Mouse (Mus musculus) heart, postnatal 10 days (tissue): ENCODE data around the gene Gna15. TPM values are rescaled to one million over a fixed set of nuclear protein-coding genes. Genes with fewer than 3 reads are reported as not detected.

Experiments
- DNase-seq, 2 experiments: peaks; one replicate each; pipeline ENCODE4 v3.0.0; 2021
- intact Hi-C: fragments of 180-260 bp; cut with DNase I; formaldehyde crosslinking; loops from one replicate; pipeline ENCODE4 v1.15.1; 2025
- total RNA-seq, 2 experiments: library from RNA; stranded (reverse); gene quantifications; 2 replicates each; pipeline ENCODE4 v1.2.3; 2021

Gene Gna15
- total RNA-seq, 2 experiments from 2014 or later: 0.60 to 0.74 TPM

DNA sequence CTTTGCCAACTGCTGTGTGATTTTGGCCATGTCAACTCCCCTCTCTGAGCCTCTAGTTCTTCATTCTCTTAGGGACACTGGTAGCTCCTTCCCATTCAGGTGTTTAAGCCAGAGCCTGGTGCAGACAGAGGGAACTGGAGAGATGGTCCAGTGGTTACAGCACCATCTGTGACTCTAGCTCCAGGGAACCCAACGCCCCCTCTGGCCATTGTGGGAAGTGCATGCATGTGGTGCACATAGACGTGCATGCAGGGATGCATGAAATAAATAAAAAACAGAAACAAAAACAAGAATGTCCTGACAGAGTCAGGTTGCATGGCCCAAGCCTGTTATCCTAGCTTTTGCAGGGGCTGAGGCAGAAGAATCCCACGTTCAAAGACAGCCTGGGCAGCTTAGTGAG, 32.3 kb upstream of the Gna15 start:
- intact Hi-C loops: loop anchor here (10.0 kb wide), 1 partner anchor 49 kb away; the partner anchor contains the start of genes BC025920 and Tle6
- DNase-seq: no peak

DNA sequence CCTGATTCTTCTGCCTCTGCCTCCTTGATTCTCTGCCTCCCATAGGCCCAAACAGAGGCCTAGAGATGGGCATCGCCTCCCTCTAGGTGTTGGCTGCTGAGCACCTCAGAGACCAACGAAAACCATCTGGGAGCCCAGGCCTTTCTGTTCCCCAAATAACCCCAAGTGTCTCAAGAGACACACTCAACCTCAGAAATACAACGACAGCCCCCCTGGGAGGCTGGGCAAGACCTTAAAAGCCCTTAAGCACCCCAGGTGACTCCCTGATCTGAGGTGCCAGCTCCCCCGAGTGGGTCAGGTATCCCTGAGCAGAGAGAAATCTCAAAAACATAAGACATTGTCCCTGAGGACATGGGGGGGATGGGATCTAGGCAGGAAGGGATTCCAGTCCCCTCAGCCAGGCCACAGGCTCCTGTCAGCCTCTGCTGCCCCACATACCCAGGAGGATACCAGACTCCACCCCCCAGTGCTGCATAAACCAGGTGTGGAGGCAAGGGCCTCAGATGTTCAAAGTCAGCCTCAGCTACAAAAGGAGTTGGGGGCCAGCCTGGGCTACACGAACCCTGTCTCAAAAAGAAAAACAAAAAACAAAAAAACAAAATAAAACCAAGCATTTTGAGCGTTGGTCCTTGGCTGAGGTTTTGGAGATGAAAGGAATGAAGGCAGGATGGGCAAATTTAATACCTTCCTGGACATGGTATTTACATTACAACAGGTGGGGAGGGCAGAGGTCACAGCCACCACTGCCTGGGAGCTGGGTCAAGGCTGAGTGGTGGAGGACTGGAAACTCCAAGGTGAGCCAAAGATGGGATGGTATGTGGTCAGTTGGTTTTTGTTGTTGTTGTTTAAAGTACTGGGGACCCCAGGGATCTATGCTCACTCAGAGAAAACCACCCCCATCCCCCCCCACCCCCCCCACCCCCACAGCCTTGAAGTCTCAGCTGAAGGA, 30.1 kb upstream of the Gna15 start:
- intact Hi-C loops: loop anchor here (10.0 kb wide), 1 partner anchor 51 kb away; the partner anchor contains the start of genes BC025920 and Tle6
- DNase-seq: no peak

DNA sequence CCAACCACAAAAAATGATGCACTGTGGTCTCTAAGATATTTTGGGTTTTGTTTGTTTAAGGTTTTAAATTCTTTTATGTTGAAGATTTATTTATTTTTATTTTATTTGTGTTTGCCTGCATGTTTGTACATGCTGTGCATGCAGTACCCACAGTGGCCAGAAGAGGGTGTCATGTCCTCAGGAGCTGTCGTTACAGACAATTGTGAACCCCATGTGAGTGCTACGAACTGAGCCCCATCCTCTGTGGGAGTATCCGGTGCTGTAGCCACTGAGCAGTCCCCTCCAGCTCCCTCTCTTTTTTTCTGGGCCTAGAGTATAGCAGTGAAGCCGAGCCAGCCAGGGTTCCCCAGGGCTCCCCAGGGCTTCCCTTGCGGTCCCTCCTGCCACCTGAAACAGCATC, 29.2 kb upstream of the Gna15 start:
- peak in 1 of 2 experiments; percentile 49 for DNase-seq
- intact Hi-C loops: loop anchor here (10.0 kb wide), 1 partner anchor 52 kb away; the partner anchor contains the start of genes BC025920 and Tle6

DNA sequence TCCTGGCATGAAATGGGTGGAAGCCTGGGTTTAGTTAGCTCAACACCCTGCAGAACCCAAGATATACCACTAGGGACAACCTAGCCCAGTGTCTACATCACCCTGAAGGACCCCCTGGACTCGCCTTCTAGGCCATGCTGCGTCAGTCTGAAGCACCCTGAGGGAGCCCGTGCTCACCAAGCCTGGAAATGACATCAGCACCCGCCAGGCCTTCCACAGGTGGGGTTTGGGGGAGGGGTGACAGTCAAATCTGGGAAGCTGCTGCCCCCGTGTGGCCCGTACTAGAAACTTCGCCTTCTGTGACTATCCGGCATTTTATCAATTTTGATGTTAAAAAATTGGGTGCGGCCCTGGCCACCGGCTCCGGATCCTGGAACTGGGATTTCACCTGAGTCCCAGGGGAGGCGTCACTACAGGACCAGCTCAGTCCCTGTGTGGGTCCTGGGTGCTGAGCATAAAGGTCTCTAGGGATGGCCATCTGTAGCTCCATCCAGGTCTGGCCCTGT, 27.6 kb upstream of the Gna15 start:
- peak; percentile 90 to 93 for DNase-seq
- intact Hi-C loops: loop anchor here (1.0 to 10.0 kb wide), 3 partner anchors 33 to 53 kb away; partner anchors contain the start of genes BC025920 and Tle6

DNA sequence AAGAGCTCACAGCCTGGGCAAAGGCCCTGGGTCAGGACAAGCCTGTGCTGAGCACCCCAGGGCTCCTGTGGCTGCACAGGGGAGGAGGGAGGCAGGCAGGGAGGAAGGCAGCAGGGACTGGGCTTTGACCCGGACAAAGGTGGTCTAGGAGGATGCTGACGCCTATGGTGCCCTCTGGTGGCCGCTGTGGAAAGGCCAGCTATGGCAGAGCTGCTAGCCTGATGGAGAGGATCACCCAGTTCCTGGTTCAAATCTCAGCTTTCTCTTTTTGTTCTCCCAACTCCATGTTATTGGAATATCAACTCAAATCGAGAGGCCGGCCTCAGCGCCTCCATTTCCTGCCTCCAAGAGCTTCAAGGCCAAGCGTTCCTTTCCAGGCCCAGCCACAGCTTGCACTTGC, 26.2 kb upstream of the Gna15 start:
- peak; percentile 65 to 78 for DNase-seq
- intact Hi-C loops: loop anchor here (2.0 to 10.0 kb wide), 2 partner anchors 31 to 55 kb away; partner anchors contain the start of genes BC025920 and Tle6

DNA sequence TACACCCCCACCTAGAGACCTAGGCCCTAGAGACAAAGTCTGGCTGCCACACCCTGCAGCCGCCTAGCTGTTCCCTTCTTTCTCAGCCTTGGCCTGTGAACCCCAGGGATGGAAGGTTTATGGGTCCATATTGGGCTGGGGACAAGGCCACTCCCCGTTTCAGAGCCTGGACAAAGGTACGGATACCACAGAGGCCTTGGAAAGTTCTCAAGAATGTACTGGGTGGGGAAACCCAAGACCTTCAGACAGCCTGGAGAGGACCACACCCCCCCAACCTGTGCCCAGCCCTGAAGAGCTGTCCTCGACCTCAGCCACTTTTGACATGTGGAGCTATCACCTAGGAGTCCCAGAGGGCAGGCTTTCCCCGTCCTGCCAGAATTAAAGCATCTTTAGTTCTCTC, 24.9 kb upstream of the Gna15 start:
- no peak for DNase-seq
- intact Hi-C loops: no loop called here

DNA sequence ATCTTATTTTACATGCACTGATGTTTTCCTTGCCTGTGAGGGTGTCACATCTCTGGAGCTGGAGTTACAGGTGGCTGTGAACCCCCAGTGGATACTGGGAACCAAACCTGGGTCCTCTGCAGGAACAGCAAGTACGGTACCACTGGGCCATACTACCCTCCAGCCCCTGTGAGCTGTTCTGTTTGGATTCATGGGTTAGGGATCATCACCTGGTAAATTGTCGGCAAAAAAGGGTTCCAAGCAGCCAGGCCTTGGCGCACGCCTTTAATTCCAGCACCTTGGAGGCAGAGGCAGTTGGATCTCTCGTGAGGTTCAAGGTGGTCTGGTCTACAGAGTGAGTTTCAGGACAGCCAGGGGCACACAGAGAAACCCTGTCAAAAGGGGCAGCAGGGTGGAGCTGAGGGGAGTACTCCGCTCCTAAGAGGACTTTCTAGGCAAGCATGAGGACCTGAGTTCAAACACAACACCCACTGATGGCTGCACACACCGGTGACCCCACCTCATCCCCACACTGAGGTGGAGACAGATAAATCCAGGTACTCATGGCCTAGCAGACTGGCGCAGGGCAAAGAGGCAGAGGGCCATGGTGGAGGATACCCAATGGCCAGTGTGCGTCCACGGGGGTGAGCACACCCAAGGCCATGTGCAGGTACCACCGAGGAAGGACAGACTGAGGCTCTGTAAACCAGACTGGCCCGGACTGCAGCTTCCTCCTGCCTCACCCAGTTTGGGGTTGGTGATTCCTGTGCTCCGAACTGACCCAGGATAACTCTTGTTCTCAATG, 23.0 kb upstream of the Gna15 start:
- no peak for DNase-seq
- intact Hi-C loops: no loop called here

DNA sequence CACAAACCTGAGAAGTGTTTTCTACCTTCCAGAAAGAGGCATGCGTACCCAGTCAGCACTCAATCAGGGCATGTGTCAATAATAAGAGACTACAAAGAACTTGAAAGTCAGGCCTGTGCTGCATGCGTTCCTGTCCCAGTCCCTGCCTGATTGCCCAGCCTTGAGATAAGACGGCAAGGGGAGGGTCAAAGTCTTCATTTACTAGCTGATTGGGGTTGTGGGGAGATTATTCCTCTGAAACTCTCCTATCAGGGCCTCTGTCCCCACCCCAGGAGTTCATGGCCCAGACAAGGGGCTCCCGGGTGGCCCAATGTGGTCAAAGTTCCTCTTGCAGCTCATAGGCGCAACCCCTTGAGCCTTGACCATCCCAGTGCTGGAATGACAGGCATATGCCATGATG, 22.3 kb upstream of the Gna15 start:
- no peak for DNase-seq
- intact Hi-C loops: no loop called here

DNA sequence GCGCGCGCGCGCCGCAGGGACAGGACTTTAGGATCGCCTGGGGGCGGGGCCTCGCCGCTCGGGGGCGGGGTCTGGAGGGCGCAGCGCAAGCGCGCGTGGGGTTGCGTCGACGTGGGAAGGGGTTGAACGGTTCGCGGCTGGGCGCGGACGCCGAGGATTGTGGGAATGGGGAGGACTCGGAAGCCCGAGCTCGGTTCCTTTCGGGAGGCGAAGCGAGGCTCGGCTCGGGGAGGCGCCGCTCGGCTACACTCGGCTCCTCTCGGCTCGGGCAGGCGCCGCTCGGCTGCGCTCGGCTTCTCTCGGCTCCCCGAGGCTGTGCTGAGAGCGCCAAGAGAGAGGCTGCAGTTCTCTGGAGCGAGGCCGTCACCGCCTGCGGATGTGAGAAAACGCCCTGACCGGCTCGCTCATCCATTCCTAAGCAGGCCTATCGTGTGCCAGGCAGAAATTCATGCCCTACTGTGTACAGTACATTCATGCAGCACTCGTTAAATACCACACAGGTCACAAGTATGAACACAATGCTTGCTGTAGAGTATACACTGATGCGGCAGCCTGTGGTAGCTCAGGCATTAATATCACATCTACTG, 21.2 kb upstream of the Gna15 start, which contains the start of gene Gna11:
Gene Gna11, minus strand, starts transcription at position 30 of the 587 bp plus-strand sequence.
- peak; percentile 100 for DNase-seq
- intact Hi-C loops: no loop called here

DNA sequence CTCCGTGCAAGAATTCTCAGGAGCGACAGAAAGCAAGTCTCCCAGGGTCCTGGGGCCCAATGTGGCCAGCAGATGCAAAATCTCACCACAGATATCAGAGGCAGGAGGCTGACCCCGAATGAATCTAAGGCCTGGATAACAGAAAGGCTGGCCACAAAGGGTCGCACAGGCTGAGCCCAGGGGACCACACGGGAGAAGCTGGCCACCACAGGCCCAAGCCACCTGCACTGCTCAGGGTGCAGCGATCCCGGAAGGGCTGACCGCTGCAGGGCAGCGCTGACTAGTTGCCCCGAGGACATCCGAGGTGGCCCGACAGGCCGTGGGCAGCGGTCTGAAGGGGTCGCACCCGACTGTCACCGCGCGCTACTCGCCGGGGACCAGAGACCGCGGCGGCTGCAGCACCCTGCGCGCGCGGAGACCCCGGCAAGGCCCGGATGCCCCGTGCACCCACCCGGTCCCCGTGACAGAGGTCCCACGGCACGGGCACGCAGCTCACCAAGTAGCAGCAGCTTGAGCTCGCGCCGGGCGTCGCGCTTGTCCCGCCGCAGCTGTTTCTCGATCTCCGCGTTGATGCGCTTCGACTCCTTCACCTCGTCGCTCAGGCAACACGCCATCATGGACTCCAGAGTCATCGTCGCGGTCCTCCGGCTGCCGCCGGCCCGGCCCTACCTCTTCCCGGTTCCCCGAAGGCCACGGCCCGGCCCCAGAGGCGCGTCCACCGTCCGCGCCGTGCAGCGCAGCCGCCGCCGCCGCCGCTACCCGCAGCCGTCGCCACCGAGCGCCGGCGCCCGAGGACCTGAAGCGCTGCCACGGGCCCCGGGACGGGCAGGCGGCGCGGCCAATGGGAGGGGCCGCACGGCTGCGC, 20.5 kb upstream of the Gna15 start:
- DNase-seq: peak in 1 of 2 experiments; percentile 43
- intact Hi-C loops: loop anchor here (5.0 kb wide), 1 partner anchor 157 kb away; the partner anchor contains the start of gene Gm48552

DNA sequence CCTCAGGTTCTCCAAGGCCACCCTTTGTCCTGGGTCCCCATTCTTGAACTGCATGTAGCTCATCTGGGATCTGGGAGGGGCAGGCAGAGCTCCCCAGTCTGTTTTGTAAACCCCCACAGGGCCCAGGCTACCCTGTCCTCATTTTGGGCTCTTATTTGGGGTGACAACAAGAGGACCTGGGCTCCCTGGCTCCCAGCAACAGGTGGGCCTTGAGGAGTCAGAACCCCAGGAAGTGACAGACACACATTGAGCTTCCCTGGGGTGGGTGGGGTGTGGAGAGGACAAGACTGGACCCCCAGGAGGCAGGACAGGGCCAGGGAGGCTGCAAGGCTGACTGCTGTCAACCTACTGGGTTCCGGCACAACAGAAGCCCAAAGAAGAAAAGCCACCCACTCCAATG, 19.6 kb upstream of the Gna15 start:
- DNase-seq: no peak
- intact Hi-C loops: loop anchor here (5.0 kb wide), 1 partner anchor 156 kb away; the partner anchor contains the start of gene Gm48552

DNA sequence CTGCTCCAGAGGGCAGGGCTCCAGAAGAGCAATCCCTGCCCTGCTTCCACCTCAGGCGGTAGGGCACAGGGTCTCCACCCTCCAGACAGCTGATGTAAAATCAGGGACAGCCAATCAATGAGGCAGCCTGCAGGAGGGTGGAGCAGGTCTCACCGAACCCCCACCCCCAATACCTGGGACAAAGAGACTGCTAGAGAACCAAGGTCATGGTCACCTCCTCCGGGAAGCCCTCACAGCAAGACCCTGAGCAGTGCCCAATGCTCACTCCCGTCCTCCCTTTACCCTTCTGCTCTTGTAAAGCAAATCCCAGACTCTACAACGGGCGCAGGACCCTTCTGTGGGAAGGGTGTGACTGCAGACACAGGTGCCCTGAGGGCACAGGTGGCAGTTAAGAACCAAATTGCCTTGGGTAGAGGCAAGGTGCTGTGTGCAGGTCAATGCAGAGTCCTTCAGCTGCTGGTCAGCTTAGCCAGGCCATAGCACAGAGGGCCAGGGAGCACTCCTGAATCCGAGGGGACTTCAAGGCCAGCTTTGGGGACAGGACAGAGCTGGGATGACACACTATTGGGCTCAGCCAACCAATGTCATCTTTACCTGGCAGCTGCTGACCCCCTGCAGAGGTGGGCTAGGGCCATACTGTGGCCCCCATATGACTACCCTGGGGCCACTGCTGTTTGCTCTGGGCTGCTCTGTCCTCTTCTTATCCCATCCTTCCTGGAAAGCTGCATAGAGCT, 18.9 kb upstream of the Gna15 start:
- DNase-seq: no peak
- intact Hi-C loops: loop anchor here (5.0 kb wide), 1 partner anchor 156 kb away; the partner anchor contains the start of gene Gm48552

DNA sequence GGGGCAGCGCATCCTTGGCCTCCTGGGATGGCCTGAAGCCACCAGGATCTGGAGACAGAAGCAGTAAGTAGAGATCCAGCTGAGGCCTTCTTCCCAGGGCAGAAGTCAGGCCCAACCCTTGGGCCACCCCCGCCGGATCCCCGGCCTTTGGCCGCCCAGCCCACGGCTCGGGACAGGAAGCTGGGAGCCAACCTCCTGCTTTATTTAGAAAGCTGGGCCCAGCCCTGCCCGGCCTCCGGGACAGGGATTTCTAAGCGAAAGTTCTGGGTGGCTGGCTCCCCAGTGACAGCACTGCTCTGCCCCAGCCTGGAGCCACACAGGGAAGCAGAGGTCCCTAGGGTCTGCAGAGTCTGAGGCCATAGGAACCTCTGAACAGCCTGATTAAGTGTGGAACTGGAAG, 17.8 kb upstream of the Gna15 start:
- intact Hi-C loops: loop anchor here (5.0 kb wide), 1 partner anchor 155 kb away; the partner anchor contains the start of gene Gm48552
- DNase-seq: peak; percentile 75

DNA sequence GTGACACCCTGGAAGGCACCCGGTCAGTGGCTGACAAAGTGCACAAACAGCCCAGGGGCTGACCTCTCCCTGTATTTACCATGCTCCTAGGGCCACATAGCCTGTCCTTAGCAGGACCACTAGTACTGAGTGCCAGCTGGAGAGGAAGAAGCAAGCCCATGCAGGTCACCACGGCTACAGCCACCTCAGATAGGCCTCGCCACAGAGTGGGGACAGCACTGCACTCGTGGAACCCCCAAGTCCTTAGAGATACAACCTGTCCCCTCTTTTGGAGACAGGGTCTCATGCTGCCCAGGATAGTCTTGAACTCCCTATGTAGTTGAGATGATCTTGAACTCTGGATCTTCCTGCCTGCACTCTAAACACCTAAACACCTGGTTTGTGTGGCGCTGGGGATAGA, 17.3 kb upstream of the Gna15 start:
- intact Hi-C loops: loop anchor here (5.0 kb wide), 1 partner anchor 154 kb away; the partner anchor contains the start of gene Gm48552
- no peak for DNase-seq

DNA sequence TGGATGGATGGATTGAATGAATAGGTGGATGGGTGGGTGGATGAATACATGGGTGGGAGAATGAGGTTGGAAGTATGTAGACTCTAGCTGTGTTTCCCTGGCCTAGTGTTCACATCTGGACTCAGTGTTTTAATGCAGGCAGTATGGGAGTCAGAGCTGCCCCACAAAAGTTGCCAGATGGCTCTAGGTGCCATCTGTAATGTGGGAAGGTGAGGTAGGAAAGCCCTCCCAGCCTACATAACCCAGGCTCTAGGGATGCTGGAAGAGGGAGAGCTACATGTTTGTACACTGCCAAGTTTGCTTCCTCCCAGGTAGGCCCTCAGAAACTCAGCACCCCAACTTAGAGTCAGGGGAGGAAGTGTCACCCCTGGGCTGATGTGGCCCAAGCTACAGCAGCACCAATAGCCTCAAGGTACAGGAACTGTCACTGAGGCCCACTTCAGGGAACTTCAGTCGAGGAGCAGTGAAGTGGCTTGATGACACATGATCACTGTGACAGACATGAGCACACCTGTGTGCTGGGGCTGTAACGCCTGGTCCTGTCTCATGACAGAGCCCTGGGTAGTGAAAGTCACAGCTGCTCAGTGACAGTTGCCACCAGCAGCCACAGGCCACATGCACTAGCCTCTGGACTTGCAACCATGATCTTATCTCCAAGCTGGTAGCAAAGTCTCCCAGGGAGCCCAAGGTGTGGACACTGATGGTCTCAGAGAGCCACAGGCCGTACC, 14.5 kb upstream of the Gna15 start:
- intact Hi-C loops: no loop called here
- DNase-seq: no peak

DNA sequence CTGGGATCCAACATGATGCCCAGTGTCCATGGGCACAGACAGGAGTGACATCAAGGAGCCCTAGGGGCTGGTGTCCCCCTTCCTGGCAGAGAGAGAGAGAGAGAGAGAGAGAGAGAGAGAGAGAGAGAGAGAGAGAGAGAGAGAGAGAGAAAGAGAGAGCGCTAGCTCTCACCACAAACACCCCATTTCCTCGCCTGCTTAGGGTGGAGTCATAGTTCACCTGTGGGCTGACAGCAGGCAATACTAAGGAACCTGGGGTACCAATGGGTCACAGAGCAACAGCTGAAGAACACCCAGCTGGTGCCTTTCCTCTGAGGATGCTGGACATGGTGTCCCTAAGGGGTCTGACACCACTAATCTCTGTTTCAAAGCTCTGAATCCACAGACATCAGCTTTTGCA, 13.4 kb upstream of the Gna15 start:
- intact Hi-C loops: no loop called here
- no peak for DNase-seq

DNA sequence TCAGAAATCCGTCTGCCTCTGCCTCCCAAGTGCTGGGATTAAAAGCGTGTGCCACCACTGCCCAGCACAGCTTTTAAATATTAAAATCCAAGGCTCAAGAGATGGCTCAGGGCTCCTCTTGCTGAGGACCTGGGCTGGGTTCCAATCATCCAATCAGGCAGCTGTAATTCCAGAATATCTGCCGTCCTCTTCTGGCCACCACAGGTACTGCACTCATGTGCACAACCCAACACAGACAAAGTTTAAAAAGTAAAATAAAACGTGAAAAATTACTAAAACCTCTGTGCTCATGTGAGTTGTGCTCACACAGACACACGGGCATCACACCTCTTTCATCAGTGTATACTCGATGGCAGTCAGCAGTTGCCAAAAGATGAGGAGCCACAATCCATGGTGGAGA, 12.7 kb upstream of the Gna15 start:
- intact Hi-C loops: no loop called here
- peak in 1 of 2 experiments; percentile 40 for DNase-seq

DNA sequence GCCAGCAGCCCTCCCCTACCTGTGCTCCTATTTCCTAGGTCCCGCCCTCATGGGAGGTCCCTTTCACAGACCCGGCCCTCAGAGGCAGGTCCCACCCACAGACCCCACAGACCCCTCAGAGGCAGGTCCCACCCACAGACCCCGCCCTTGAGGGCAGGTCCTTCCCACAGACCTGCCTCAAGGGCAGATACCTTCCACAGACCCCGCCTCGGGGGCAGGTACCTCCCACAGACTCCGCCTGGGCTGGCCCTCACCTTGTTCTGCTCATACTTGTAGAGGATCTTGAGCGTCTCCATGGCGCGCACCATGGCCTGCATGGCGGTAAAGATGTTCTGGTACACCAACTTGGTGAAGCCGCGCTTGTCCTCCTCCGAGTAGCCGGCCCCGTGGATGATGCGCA, 10.8 kb upstream of the Gna15 start:
- intact Hi-C loops: no loop called here
- DNase-seq: no peak
